Mouse (Mus musculus) liver, adult 2 months (tissue): ENCODE data around the gene Cep170b. TPM values are rescaled to one million over a fixed set of nuclear protein-coding genes. Genes with fewer than 3 reads are reported as not detected.

Experiments used
- DNase-seq: peaks from one replicate; pipeline ENCODE4 v3.0.0-alpha.2; 2011; ENCODE audit warnings: low read depth, low spot score; ENCODE audit errors: extremely low read depth
- H3K27ac ChIP-seq: fragments of 200-500 bp; replicated peaks from 2 replicates; pipeline ENCODE4 v1.5.1; 2012; ENCODE audit warnings: low read depth, mild to moderate bottlenecking, control low read depth, inconsistent platforms, low read length; ENCODE audit not compliant: insufficient read depth
- H3K27me3 ChIP-seq: fragments of 200-500 bp; 2 replicates; pipeline ENCODE4 v1.6.1; 2012; ENCODE audit warnings: mild to moderate bottlenecking, moderate library complexity, low read length, inconsistent platforms; ENCODE audit not compliant: control insufficient read depth, insufficient read depth
- H3K36me3 ChIP-seq: fragments of 200-500 bp; 2 replicates; pipeline ENCODE4 v1.6.1; 2012; ENCODE audit warnings: low read length, inconsistent platforms; ENCODE audit not compliant: control insufficient read depth, insufficient read depth
- H3K4me1 ChIP-seq: fragments of 200-500 bp; 2 replicates; pipeline ENCODE4 v1.6.1; 2011; ENCODE audit warnings: low read length; ENCODE audit not compliant: control insufficient read depth, insufficient read depth
- H3K4me3 ChIP-seq: fragments of 200-500 bp; 2 replicates; pipeline ENCODE4 v1.5.1; 2011; ENCODE audit warnings: low read depth, mild to moderate bottlenecking, control low read depth, low read length, moderate library complexity; ENCODE audit not compliant: insufficient read depth
- H3K79me2 ChIP-seq: fragments of 200-500 bp; 2 replicates; pipeline ENCODE4 v1.6.1; 2012; ENCODE audit warnings: inconsistent platforms, mild to moderate bottlenecking, low read length, moderate library complexity; ENCODE audit not compliant: control insufficient read depth, insufficient read depth
- H3K9ac ChIP-seq: fragments of 200-500 bp; 2 replicates; pipeline ENCODE4 v1.6.1; 2012; ENCODE audit warnings: low read depth, mild to moderate bottlenecking, control low read depth, inconsistent platforms, low read length
- CTCF ChIP-seq: fragments of 200-500 bp; IDR thresholded peaks from 2 replicates; pipeline ENCODE4 v1.5.1; 2011; ENCODE audit warnings: low read depth, low read length, control low read depth
- POLR2A ChIP-seq: fragments of 200-500 bp; IDR thresholded peaks from 2 replicates; pipeline ENCODE4 v1.6.1; 2011; ENCODE audit warnings: low read length, control low read depth; ENCODE audit not compliant: insufficient read depth; ENCODE audit errors: extremely low read depth
- WGBS: fragments of 180-500 bp; shearing (Covaris S2); methylation state at CpG from one replicate; pipeline ENCODE4 v1.1.7; 2018; 5-methylcytosine and 5-hydroxymethylcytosine counted together
- polyA plus RNA-seq: library from polyadenylated mRNA; depleted of rRNA; stranded (reverse); fragments of >200 nt; gene quantifications from 2 replicates; pipeline ENCODE4 v1.2.3, GENCODE M21; 2012
- total RNA-seq: library from RNA; depleted of rRNA; stranded (reverse); fragments of >200 nt; gene quantifications from 2 replicates; pipeline ENCODE4 v1.2.3, GENCODE M21; 2014

Gene Cep170b
- total and polyA plus RNA-seq, 2 experiments, result 7.9 to 29.7 TPM

DNA sequence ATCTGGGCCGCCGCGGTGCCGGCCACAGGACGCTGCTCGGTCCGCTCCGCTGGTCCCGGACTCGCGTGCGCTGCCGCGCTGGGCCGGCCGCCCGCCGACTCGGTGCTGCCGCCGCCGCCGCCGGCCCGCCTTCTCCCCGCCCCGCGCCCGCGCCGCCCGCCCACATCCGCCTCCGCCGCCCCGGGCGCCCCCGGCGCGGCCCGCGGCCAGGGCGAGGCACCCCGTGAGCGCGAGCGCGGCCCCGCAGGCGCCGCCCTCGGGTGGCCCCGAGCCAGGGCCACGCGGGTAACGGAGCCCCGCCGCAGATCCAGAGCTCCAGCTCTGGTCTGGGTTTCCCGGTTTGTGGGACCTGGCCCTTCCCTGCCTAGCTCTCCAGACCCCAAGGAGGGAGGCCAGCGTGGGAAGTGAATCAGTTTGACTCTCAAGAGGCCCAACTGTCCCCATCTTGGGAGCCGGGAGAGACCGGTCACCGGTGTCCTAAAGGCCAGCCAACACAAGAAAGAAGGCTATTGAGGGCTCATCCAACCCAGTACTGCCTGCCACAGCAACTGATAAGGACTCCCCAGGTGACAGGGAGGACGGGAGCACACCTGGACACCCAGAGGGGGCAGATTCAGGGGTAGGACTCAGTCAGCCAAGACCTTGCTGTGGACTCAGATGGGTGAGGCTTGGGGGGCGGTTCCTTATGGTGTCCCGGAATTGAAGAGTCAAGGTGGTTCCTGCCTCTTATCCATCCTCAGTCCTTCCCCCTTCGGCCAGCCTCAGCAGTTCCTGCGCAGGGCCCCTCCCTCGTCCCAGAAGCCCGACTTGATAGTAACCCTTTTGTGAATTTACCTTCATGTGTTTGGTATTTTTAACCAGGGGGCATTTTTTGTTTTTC is 45.9 kb upstream of the Cep170b start, which contains the start of gene Akt1:
Gene Akt1 (minus strand): TSS at position 753 of the 880 bp plus-strand sequence.
- Histone ChIP-seq H3K4me1 (peaks cover 36% of the 10 kb centered on the region), H3K4me3 (peak within 1 kb of the TSS; percentile 89), H3K27me3 (no peaks in the 10 kb centered on the region), H3K9ac (peak within 1 kb of the TSS; percentile 98), H3K27ac (peak within 1 kb of the TSS; percentile 91), H3K36me3 (no peaks in the 10 kb centered on the region), H3K79me2 (peaks cover 41% of the 10 kb centered on the region)
- 8% methylated on average over 69 of the region's 70 CpGs for WGBS
- DNase-seq, result peak; percentile 45
- TF ChIP-seq POLR2A (0 out of 2 replicates have a peak, but pooled peaks have one; percentile 7), CTCF (no peak)

DNA sequence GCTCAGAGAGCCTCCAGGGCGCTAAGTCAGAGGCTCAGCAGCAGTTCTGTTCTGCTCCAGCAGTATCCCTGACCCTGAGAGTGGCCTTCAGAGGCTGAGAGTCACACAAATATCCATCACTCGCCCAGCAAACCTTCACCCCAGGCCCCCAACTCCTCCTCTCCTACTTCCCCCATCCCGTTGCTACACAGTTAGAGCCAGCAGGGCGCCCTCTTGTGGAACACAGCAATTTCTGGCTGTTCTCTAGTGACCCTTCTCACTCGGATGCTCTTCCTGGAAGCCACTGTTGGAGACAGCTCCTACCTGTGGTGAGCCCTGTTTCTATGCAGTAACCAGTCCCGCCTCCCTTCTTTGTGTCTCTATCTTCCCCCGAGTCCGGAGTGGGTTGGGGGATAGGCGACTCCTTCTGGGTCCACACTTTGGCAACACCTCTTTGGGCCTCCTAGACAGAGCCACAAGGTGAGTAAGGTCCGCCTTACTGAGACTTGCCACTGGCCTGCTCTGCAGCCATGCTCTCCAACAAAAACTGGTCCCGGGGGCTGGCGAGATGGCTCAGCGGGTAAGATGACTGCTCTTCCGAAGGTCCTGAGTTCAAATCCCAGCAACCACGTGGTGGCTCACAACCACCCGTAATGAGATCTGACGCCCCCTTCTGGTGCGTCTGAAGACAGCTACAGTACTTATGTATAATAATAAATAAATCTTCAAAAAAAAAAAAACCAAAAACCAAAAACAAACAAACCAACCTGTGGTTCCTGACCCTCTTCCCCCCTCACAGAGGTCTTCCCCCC is 44.8 kb upstream of the Cep170b start:
- Histone ChIP-seq H3K27me3 (no peaks in the 10 kb centered on the region), H3K27ac (peak overlapping the region; percentile 15), H3K4me1 (peaks cover 31% of the 10 kb centered on the region), H3K36me3 (no peaks in the 10 kb centered on the region), H3K79me2 (peaks cover 30% of the 10 kb centered on the region; the same call in 1 of the 2 replicates), H3K9ac (0 out of 2 replicates have a peak overlapping the region, but pooled peaks have one; percentile 7), H3K4me3 (peak overlapping the region; percentile 12; the same call in 1 of the 2 replicates)
- WGBS, result 16% methylated on average over 18 of the region's 18 CpGs
- TF ChIP-seq POLR2A (no peak), CTCF (peak; percentile 77)
- peak; percentile 71 for DNase-seq

DNA sequence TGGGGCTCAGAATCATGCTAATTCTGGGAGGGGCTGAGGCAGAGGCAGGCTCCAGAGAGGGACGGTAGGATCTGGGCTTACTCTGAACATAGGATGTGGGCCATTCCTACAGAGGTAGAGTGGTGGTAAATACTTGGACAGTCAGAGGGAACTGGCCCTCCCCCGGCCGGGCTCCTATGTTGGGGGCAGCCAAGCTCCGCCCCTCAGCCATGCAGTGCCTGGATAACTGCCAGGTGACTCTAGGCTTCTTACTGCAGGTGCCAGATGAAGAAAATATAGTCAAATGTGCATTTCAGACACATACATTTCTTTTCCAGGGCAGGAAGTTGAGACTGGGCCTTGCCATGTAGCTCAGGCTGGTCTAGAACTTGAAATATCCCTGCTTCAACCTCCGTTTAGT is 43.2 kb upstream of the Cep170b start:
- TF ChIP-seq POLR2A (no peak), CTCF (no peak)
- 51% methylated on average over 5 of the region's 5 CpGs for WGBS
- DNase-seq, result no peak
- no peaks in the 10 kb centered on the region for H3K36me3 ChIP-seq
- no peaks in the 10 kb centered on the region for H3K27me3 ChIP-seq
- no peak overlapping the region for H3K27ac ChIP-seq
- no peak overlapping the region for H3K9ac ChIP-seq
- H3K4me3 ChIP-seq, result no peak overlapping the region
- H3K79me2 ChIP-seq, result peaks cover 15% of the 10 kb centered on the region; the same call in 1 of the 2 replicates
- H3K4me1 ChIP-seq, result peaks cover 18% of the 10 kb centered on the region

DNA sequence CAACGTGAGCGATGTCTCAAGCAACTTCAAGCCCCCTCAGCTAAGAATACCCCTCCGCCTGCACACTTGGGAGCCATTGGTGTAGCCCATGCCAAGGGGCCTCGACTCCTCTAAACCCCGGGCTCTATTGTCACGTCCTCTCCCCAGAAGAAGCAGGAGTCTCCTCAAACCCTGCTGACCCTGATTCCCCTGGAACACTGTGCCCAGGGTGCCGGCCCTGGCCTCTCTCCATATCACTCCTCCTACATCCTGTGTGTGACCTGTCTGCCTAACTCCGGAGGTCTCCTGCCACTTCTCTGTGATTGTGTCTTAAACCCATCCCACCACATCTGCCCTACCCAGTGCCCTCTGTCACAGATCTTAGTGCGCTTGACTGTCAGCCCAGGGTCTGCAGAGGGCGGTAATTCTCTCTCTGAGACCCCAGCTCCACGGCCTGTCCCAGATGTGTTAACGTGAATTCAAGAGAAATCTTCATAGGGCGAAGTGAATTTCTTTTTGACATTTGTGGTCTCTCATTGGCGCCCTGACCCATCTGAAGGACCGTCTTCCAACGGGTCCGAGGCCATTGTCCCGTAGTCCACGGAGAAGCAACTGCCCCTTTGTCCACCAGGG is 42.2 kb upstream of the Cep170b start:
- Histone ChIP-seq H3K36me3 (no peaks in the 10 kb centered on the region), H3K4me1 (peaks cover 12% of the 10 kb centered on the region), H3K9ac (peak overlapping the region; percentile 95), H3K79me2 (peaks cover 6% of the 10 kb centered on the region; the same call in 1 of the 2 replicates), H3K27ac (peak overlapping the region; percentile 57), H3K4me3 (peak overlapping the region; percentile 93), H3K27me3 (no peaks in the 10 kb centered on the region)
- no peak for DNase-seq
- TF ChIP-seq POLR2A (no peak), CTCF (peak; percentile 31; the same call in 1 of the 2 replicates)
- WGBS, result 45% methylated on average over 19 of the region's 19 CpGs

DNA sequence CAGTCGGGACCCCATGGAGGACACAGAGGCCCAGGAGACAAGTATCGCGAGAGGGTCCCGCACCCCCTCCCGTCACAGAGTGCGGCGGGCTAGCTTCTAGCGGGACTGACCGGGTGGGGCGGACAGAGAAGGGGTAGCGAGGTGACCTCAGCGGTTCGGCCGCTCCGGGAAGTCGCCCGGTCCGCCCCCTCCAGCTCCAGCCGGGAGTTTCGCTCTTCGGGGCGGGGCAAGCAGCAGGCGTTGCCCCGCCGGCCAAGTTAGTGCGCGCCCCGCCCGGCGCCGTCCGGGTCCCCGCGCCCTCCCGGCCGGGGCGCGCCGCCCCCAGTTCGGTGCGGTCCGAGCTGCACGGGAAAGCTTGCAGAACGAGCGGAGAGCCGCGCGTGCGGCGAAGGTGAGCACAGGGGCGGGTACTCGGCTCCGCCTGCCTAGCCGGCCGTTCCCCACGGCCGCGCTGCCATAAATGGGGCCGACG is 41.7 kb upstream of the Cep170b start, which contains the start of gene Zbtb42:
Gene Zbtb42 (plus strand): TSS at position 274 of the 472 bp plus-strand sequence.
- H3K36me3 ChIP-seq, result no peaks in the 10 kb centered on the region
- peaks cover 2% of the 10 kb centered on the region; the same call in 1 of the 2 replicates for H3K79me2 ChIP-seq
- 0 out of 2 replicates have a peak, but pooled peaks have one; percentile 14 for TF ChIP-seq POLR2A
- TF ChIP-seq CTCF, result no peak
- DNase-seq, result no peak
- under 1% methylated on average over 60 of the region's 60 CpGs for WGBS
- H3K4me1 ChIP-seq, result peaks cover 11% of the 10 kb centered on the region
- peak within 1 kb of the TSS; percentile 93 for H3K4me3 ChIP-seq
- H3K9ac ChIP-seq, result peak within 1 kb of the TSS; percentile 95
- H3K27me3 ChIP-seq, result no peaks in the 10 kb centered on the region
- H3K27ac ChIP-seq, result peak within 1 kb of the TSS; percentile 80
